Mouse (Mus musculus) cerebellum, postnatal 25 days (tissue): Measurements from ENCODE around the gene Tent5b.

ENCODE experiments used
- DNase-seq, 2 experiments: peaks; one replicate each; pipeline ENCODE4 v3.0.0; 2021; ENCODE audit warnings: mixed read lengths in 2 of 2

Gene Tent5b

DNA sequence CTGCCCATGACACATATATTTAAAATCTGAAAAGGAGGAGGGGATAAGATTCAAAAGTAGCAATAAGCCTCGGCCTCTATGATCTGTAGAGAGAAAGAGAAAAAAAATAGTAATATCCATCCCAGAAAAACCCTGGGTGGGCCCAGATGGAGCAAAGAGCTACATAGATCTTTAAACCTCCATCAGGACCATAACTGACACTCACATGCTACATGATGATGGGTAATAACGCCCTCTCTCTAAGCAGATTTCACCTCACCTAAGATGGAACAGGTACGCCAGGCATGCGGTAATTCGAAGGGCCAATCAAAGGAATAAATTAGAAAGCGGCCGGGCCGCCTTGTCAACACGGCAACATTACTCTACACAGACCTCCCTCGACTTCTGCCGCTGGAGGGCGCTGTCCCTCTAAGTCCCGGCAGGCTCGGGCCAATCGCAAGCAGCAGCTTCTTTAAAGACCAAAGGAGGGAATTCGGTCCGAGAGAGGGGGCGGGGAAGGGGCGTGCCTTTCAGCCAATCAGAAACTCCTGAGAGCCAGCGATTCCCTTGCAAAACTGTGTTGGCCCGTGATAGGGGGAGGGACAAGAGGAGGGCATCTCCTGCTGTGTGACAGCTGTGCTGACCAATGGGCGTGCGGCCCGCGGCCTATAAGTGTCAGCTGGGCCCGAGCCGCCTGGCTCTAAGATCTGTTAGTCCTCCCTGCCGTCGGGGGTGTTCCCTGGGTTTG, at the start of gene Tent5b:
TSS of gene Tent5b (plus strand) at position 675 of the 727 bp plus-strand sequence.
- DNase-seq = peak; percentile 91 to 95

DNA sequence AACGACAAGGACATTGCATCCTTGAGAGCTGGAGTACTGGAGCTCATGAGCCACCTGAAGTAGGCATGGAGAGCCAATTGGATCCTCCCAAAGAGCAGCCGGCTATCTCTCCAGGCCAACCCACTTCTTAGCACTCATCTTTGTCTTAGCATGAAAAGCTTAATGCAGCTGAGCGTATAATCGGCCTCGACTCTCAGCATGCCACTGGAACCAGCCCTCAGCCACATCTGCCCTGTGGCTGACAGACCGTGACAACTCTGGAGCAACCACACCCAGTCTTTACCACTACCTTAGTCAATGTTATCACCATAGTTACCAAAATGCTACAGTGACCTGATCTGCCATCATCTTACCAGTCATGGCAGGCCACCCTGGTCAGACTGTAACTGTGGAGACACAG, 48.4 kb upstream of the Tent5b start:
- DNase-seq = no peak

DNA sequence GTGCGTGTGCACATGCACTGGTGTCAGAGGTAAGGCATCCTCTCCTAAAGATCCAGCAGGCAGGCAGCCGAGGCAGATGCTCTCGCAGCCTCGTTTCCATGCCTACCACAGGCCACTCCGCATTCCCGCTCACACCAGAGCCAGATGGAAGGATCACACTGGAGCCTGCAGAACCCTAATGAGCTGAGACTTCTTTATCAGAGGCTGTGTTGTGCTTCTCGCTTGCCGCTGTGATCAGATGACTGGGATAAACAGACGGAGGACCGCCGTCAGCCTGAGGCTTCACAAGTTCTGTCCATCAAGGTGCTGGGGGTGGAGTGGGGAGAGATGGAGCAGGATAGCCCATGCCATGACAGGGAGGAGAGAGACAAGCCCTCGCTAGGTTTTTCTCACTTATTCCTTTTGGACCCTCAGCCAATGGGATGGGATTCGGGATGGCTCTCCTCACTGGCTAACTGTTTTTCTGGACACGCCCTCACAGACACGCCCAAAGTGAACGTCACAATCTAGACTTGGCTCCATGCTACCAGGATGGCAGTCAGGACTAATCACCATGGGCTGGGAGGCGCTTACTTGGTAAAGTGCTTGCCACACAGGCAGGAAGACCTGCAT, 47.3 kb upstream of the Tent5b start:
- peak; percentile 49 to 60 for DNase-seq

DNA sequence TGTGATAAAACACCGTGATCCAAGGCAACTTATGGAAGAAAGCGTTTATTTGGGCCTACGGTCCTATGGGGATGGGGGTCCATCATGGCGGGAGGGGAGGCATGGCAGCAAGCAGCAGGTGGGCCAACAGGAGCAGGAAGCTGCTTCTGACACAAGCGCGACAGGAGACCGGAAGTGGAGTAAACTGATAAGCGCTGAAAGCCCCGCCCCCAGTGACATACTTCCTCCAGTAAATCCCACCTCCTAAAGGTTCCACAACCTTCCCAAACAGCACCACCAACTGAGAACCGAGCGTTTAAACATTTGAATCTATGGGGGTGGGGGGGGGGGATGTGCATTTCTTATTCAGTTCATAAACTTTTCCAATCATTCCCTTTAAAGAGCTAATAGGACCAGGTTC, 44.0 kb upstream of the Tent5b start:
- no peak for DNase-seq

DNA sequence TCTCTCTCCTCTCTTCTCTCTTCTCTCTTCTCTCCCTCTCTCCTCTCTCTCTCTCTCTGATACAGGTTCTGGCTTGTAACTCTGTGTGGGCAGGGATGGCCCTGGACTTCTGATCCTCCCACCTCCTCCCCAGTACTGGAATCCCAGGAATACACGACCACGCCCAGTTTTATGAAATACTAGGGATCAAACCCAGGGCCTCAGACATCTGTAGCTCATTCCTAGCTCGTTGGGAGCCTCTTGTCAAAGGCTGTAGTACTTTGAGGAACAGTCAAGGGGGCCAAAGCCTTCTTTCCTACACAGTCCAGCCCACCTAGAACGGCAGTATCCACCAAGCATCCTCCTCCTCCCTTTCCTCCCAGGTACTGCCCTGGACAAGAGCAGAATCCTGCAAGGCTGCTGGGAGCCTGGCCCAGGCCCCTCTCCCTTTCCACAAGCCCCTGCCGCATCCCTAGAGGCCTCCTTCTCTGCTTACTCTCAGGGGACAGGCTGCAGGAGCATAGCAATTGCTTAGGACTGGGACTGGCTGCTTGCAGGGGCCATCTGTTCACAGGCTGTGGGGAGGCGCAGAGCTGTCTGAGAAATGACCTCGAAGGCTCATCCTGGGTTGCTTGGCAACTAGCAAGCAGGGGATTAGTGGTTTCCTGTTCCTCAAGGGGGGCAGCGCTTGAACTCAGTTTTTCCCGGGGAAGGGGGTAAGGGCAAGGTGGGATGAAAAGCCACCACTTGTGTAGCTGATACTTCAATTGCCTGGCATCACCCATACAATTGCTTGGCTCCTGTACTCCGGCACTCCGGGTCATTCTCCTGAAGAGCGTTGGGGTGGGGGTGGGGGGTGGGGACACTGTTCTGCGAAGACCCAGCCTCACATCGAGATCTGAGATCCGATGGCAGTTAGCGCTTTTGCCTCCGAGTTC, 40.2 kb upstream of the Tent5b start:
- DNase-seq = peak; percentile 69 to 72

DNA sequence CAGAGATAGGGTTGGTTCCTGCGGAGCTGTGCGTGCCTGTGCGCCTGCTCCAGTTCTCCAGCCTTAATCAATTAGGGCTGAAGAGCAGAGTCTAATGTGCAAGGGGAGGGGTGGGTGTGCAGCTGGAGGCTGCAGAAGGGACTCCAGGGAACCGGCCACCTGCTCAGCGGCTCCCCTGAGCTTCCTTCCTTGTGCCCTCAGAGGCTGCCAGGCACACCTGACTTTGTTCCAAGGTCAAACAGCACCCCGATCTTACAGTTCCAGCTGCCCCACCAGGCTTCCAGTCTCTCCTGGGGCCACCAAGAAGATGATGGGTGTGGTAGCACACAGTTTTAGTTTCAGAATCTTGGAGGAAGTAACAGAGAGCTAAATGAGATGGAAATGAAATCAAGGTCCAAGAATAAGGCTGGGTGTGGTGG, 39.5 kb upstream of the Tent5b start:
- DNase-seq = peak in 1 of 2 experiments; percentile 26

DNA sequence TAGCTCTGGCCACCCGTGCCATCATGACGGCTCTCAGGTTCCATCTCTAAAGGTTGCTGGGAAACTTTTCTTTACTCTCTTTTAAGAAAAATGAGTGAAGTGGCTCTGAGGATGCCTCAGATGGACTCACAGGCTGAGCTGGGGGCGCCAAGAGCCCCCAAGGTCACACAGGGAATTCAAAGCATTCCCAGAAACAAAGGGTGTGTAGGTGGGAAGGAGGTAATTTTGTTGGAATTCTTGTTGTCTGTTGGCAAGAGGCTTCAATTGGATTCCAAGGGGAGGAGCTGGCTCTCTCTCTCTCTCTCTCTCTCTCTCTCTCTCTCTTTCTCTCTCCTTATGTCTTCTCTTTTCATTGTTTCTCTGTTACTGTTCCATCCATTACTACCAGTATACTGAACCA, 37.7 kb upstream of the Tent5b start:
- no peak for DNase-seq

DNA sequence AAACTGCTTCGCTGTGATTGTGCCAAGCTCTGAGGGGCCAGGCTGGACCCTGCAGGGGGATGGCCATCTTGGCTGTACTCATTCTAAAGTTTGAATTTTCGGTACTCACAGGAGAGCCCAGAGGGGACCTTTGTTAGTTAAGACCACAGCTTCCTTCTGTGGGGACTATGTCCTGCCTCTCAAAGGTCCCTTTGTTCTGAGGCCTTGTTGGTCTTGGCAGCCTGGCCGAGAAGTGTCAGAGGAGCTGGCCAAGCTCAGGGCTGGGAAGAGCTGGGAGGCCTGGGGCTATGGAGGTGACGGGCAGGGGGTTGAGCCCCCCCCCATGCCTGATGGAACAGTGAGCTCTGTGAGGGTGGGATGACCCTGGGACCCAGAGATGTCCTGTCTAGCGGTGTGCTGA, 36.8 kb upstream of the Tent5b start:
- no peak for DNase-seq

DNA sequence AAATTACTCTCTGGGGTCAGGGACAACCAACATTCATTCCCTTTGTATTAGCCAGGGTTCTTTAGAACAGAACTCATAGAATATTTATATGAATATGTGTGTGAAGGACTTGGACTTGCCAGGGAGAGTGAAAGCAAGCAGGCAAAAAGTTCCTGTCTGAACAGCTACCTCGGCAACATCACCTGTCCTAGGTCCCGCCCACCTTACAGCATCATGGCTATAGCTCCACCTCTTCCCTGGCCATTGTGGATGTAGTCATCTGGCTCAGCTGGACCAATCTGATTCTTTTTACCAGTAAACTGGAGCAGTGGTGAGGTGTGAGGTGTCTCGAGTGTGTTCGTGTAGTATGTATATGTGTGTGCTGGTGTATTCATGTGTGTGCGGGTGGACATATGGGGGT, 34.2 kb upstream of the Tent5b start:
- DNase-seq = no peak

DNA sequence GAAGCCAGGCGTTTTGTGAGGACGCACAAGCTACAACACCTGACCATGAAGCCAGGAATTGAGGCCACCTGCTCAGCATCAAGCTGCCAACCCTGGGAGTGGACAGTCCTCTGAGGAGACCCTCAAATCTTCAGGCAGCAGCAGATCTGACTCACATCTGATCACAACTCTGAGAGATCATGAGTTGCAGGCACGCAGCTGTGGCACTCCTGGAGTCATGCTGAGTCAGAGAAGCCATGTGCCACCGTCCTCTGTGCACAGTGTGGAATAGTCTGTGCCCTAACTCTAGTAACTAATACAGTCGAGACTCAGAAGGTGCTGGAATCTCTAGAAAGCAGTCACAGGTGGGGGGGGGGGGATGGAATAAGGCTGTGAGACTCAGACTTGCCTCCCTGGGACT, 32.6 kb upstream of the Tent5b start:
- no peak for DNase-seq

DNA sequence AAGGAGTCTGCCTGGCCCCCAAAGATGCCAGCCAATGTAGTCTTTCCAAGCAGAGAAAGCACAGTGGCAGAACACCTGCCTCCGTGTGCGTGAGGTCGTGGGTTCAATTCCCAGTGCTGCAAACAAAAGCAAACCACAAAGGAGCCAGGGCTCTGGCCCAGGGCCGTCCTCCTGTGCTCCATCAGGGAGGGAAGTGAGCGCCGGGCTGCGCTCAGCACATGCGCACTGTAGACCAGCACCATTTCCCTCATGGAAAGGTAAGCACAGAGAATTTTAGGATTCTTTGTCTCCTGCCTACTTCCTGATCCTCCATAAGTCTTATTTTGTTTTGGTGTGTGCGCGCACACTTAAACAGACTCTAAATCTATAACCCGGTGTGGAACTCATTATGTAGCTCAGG, 32.0 kb upstream of the Tent5b start:
- DNase-seq = no peak

DNA sequence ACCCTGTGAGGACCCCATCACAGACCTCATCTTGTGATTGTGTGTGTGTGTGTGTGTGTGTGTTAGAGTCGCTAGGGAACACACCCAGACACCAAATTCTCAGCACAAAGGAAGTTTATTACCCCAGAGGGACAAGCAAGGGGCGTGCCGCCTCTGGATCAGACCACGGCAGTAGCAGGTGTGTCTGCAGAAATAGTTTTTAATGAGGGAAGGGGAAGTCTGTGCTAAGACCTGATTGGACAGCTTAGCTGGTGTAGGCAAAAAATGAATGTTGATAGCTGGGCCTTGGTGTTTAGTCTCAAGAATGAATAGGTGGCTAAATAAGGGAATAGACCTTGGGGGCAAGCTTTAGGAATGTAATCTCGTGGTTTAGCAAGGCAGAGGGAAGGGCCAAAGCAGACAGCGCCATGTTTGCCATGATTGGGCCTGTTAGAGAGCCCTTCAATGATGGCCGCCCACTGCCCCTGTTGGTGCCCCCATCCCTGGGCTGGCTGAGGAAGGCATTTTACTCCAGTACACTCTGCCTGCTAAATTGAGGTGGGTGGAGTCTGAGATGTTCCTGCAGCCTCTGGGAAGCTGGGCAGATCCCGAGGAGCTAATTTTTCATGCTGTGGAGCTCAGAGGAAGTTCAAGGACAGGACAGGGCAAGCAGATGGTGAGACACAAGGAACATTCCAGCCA, 31.1 kb upstream of the Tent5b start:
- no peak for DNase-seq

DNA sequence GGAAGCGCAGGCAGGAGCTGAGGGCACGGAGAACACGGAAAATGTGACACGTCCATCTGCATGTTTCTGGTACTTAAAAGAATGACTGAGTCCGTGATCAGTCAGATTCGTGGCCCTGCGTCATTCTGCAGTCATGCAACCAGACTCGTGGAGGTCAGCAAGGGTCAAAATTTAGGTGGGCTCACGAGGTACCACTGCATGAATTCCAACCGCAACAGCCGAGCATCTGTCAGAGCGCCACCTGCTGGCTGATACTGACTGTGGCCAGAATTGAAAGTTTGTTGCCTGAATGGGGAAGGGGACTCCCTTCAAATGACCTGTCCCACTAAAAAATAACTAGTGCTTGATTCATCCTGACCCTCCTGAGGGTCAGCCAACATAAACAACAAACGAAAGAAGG, 30.2 kb upstream of the Tent5b start:
- DNase-seq = peak; percentile 68 to 77

DNA sequence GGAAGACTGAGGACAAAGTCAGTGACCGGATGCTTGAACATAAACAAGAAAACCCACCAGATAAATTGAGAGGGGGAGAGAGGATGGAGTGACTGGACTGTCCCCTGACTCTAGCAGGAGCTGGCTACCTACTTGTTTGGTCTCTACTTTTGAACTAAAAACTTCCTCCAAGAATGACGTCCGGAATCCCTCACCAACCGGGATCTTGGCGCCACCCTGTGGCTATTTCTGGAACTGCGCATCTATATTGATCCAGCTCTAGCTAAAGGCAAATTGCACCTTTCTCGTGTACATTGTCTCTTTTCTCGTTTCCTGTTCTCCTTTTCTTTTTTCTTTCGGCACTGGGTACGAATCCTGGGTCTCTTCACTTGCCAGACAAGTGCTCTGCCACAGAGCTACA, 28.4 kb upstream of the Tent5b start:
- peak; percentile 86 to 91 for DNase-seq

DNA sequence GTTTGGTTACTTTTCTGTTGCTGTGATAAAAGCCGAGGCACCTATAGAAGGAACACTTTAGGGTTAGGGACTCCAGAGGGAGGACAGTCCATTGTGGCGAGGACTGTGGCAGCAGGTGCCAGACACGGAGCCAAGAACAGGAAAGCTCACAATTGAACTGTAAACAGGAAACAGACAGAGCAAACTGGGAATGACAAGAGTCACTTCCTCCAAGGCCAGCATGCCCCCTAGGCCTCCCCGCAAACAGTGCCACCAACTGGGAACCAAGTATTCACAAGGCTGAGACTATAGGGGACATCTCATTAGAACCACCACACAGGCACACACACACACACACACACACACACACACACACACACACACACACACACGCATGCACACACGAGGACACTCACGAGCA, 27.5 kb upstream of the Tent5b start:
- no peak for DNase-seq

DNA sequence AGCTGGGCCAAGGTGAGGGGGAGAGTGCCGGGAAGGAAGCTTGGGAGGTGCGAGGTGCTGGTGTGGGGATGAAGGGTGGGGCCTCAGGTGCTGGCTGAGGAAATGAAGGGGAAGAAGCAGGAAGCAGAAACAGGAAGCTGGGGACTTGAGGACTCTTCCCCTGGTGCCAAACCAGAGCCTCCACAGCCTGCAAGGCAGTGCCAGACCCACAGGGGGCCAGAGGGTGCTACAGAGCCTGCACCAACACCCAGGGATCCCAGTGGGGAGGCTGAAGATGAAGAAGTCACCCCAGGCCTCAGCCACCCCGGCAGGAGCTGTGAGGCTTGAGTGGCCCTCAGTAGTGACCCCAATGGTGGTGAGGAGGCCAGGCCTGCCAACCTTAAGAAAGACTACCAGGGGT, 21.9 kb upstream of the Tent5b start:
- no peak for DNase-seq

DNA sequence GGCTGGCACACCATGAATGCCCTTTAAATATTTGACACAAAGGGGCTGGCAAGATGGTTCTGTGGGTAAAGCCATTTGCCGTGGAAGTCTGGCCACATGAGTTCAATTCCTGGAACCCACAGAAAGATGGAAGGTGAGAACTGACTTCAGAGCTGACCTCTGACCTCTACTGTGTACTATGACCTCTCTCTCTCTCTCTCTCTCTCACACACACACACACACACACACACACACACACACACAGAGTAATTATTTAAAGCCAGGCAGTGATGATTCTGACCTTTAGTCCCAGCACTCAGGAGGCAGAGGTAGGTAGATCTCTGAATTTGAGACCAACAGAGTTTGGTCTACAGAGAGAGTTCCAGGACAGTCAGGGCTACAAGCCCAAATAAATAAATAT, 19.9 kb upstream of the Tent5b start:
- DNase-seq = no peak

DNA sequence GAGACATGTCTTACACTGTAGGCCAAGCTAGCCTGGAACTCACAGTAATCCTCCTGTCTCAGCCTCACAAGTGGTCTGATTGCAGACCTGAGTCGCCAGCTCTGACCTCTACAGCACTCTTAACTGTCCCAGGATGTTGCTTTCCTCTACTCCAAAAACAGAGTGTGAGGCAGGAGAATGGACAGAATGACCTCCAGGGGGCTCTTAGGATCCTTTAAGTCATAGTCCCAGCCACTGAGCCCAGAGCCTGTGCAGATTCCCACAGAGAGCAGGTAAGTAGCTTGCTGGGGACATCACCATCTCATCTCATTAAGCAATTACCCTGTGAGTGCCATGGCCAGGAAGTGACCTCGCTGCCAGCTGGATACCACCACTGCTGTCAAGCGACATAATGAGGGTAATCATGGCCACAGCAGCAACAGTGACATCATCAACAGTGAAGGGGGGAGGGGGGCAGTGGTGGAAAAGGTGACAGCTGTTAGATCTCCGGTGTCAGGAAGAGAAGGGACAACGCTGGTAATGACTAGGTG, 19.1 kb upstream of the Tent5b start:
- DNase-seq = no peak

DNA sequence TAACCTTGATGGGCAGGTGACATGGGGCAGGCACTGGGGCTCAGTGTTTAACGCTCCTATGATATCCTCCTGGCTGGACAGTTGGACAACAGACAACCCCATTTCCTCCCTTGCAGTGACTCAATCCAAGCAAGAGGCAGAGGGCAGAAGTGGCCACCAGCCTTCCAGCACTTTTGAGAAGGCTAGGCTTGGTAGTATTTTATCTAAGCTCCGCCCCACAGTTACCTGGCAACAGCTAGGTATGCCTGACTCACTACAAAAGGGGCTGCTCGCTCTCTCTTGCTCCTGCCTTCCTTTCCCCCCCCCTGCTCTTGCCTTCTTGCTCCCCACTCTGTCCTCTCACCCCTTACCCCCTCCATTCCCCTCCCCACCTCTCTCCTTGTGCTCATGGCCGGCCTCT, 18.6 kb upstream of the Tent5b start:
- no peak for DNase-seq

DNA sequence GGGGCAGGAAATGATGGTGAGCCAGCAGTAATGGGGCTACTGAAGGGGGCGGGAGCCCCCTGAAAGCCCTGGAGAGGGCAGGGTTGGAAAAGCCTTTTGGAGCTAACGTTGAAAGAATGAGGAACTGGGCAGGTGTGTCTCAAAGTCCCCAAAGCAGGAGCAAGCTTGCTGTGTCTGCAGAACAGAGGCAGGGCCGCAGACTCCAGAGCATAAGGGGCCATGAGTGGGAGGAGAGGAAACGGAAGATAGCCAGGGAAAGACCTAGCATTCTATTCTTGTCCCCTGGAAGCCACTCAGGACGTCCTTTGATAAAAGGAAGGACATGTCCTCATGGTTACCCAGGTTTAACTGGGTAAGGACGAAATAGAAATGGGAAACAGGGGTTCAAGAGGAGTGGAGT, 16.7 kb upstream of the Tent5b start:
- DNase-seq = no peak

DNA sequence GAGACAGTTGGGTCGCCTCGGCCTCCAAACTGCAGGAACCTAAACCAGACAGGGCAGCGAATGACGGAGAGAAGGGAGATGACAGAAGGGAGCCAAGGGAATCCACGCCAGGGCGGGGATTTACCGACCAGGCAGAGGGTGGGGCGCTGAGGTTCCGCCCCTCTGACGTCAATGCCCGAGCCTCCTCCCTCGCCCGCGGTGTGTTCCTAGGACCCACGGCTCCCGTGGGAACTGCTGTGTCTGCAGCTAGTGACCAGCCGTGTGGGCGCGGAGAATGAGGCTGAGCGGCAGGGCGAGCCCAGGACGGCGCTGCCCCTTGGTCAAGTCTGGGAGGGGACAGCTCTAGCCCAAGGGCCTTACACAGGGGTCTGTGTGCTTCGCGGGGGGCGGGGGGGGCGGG, 11.9 kb upstream of the Tent5b start:
- peak; percentile 82 to 90 for DNase-seq

DNA sequence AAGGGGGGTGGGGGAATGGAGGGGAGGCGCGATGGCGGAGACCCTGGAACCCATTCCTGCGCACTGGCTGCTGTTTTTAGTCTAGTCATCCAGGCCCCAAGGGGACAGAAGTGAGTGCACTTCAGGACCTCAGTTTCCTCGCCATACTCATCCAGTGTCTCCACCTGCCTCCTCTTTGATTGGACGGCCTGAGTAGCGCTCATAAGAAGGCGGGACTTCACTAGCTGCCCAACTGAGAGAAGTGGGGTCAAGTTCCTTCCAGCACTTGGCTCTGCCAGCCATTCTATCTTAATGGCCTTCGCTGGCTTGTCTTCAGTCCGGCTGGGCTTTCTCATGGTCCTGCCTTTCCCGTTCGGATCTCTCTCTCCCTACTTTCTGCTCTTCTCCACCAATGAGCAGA, 10.8 kb upstream of the Tent5b start:
- DNase-seq = no peak
